Mouse (Mus musculus) hindbrain, embryonic 11.5 days (tissue): ENCODE data around the gene Schip1. TPM values are rescaled to one million over a fixed set of nuclear protein-coding genes. Genes with fewer than 3 reads are reported as not detected.

Experiments
- ATAC-seq: fragments of 200-750 bp; cut with Nextera tagmentation; 2 replicates; pipeline ENCODE4 v1.8.0; 2017; ENCODE audit warnings: mild to moderate bottlenecking, moderate TSS enrichment, moderate library complexity; ENCODE audit not compliant: low FRiP score
- DNase-seq: peaks from one replicate; pipeline ENCODE4 v3.0.0-alpha.2; 2015; ENCODE audit warnings: low spot score
- H3K27ac ChIP-seq: fragments of 300-500 bp; sonication (generic); 2 replicates; pipeline ENCODE4 v1.5.1; 2014; ENCODE audit warnings: mild to moderate bottlenecking, low read depth, low read length
- H3K27me3 ChIP-seq: fragments of 300-500 bp; sonication (generic); 2 replicates; pipeline ENCODE4 v1.6.1; 2014; ENCODE audit warnings: mild to moderate bottlenecking, low read length, moderate library complexity, mixed read lengths; ENCODE audit not compliant: control insufficient read depth, insufficient read depth
- H3K36me3 ChIP-seq: fragments of 300-500 bp; sonication (generic); 2 replicates; pipeline ENCODE4 v1.6.1; 2014; ENCODE audit warnings: mild to moderate bottlenecking, low read length, moderate library complexity, mixed read lengths; ENCODE audit not compliant: control insufficient read depth, insufficient read depth
- H3K4me1 ChIP-seq: fragments of 300-500 bp; sonication (generic); replicated peaks from 2 replicates; pipeline ENCODE4 v1.6.1; 2014; ENCODE audit warnings: low read length, mixed read lengths; ENCODE audit not compliant: control insufficient read depth, insufficient read depth
- H3K4me2 ChIP-seq: fragments of 300-500 bp; sonication (generic); replicated peaks from 2 replicates; pipeline ENCODE4 v1.6.1; 2014; ENCODE audit warnings: mild to moderate bottlenecking, low read depth, low read length
- H3K4me3 ChIP-seq: fragments of 300-500 bp; sonication (generic); 2 replicates; pipeline ENCODE4 v1.5.1; 2014; ENCODE audit warnings: low read depth, low read length
- H3K9ac ChIP-seq: fragments of 300-500 bp; sonication (generic); 2 replicates; pipeline ENCODE4 v1.6.1; 2014; ENCODE audit warnings: low read depth, low read length
- H3K9me3 ChIP-seq: fragments of 300-500 bp; sonication (generic); 2 replicates; pipeline ENCODE4 v1.6.1; 2016; ENCODE audit warnings: low read length; ENCODE audit not compliant: control insufficient read depth
- WGBS: fragments of 180-500 bp; shearing (Covaris S2); extraction: QIAGEN DNeasy Blood & Tissue Kit; methylation state at CpG from one replicate; pipeline ENCODE4 v1.1.7; 2014; 5-methylcytosine and 5-hydroxymethylcytosine counted together
- polyA plus RNA-seq: library from polyadenylated mRNA; unstranded; fragments of >200 nt; fragmentation: Nextera tagmentation; extraction: Ambion mirVana; gene quantifications from 2 replicates; pipeline ENCODE4 v1.2.1, GENCODE M21; 2014

Gene Schip1
- polyA plus RNA-seq, 1 experiment from 2014 or later, result 115 TPM

DNA sequence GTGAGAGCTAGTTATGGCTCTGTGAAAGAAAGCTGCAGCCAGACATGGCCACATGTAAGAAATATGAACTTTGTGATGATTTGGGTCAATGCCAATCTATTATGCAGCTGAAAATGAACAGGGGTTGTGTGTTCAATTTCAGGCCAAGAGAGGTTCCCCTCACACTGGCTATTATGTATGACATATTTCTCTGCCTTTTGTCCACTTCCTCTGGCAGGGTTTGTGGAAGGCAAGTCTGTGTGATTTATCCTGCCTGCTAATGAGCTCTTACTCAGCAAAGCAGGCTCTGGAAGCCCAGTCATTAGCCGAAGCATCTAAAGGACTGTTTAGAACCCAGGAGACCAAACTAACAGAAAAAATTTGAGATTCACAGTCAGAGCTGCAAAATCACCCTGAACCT is 113.6 kb downstream of the Schip1 start:
- no peaks in the 10 kb centered on the region for H3K36me3 ChIP-seq
- H3K9me3 ChIP-seq, result no peaks in the 10 kb centered on the region
- H3K4me1 ChIP-seq, result no peaks in the 10 kb centered on the region
- WGBS, result 87% methylated on average over 1 of the region's 1 CpGs
- H3K27ac ChIP-seq, result no peak overlapping the region
- H3K27me3 ChIP-seq, result no peaks in the 10 kb centered on the region
- H3K9ac ChIP-seq, result no peak overlapping the region
- DNase-seq, result no peak
- H3K4me2 ChIP-seq, result no peak overlapping the region
- ATAC-seq, result no peak
- no peak overlapping the region for H3K4me3 ChIP-seq

- ATAC-seq, result no peak
- Histone ChIP-seq H3K4me2 (no peak overlapping the region), H3K9me3 (no peaks in the 10 kb centered on the region), H3K9ac (no peak overlapping the region), H3K4me1 (no peaks in the 10 kb centered on the region), H3K4me3 (no peak overlapping the region), H3K27me3 (no peaks in the 10 kb centered on the region), H3K36me3 (no peaks in the 10 kb centered on the region), H3K27ac (no peak overlapping the region)
- no peak for DNase-seq
- 69% methylated on average over 8 of the region's 8 CpGs for WGBS
These were observed 122.9 kb downstream of the Schip1 start for GRCm38 (mm10) chr3:68187471-68187870.

GRCm38 (mm10) chr3:68189100-68189499 is 124.5 kb downstream of the Schip1 start:
- H3K27me3 ChIP-seq, result no peaks in the 10 kb centered on the region
- H3K4me2 ChIP-seq, result no peak overlapping the region
- no peaks in the 10 kb centered on the region for H3K36me3 ChIP-seq
- ATAC-seq (no peak), DNase-seq (no peak)
- no peak overlapping the region for H3K9ac ChIP-seq
- no peaks in the 10 kb centered on the region for H3K4me1 ChIP-seq
- no peak overlapping the region for H3K4me3 ChIP-seq
- WGBS, result 85% methylated on average over 2 of the region's 2 CpGs
- H3K9me3 ChIP-seq, result no peaks in the 10 kb centered on the region
- no peak overlapping the region for H3K27ac ChIP-seq

DNA sequence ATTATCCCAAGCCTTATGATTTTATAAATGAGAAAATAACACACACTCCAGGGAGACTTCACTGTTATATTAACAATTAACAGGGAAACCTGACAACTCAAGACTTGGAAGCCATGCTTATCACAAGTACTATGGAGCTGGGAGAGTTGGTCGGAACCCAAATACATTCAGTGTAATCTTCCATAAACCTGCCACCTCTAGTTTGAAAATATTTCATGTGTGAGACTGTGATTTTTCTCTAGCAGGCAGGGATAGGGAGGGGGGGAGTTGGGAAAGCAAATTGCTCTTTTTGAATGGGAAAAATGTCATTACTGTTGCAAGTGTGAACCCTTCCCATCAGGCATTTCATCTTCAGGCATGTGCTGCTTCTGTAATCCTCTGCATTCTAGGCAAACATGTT is 132.3 kb downstream of the Schip1 start:
- Histone ChIP-seq H3K4me2 (no peak overlapping the region), H3K4me3 (no peak overlapping the region), H3K36me3 (no peaks in the 10 kb centered on the region), H3K9me3 (no peaks in the 10 kb centered on the region), H3K9ac (no peak overlapping the region), H3K27ac (no peak overlapping the region), H3K4me1 (no peaks in the 10 kb centered on the region), H3K27me3 (no peaks in the 10 kb centered on the region)
- no peak for DNase-seq
- no peak for ATAC-seq
- 94% methylated on average over 1 of the region's 1 CpGs for WGBS

GRCm38 (mm10) chr3:68201214-68201613 is 136.6 kb downstream of the Schip1 start:
- Histone ChIP-seq H3K27ac (no peak overlapping the region), H3K4me2 (no peak overlapping the region), H3K4me3 (no peak overlapping the region), H3K4me1 (peaks cover 2% of the 10 kb centered on the region; the same call in 1 of the 2 replicates), H3K36me3 (no peaks in the 10 kb centered on the region), H3K9ac (no peak overlapping the region), H3K9me3 (no peaks in the 10 kb centered on the region), H3K27me3 (no peaks in the 10 kb centered on the region)
- ATAC-seq (no peak), DNase-seq (no peak)
- WGBS, result 32% methylated on average over 1 of the region's 1 CpGs

DNA sequence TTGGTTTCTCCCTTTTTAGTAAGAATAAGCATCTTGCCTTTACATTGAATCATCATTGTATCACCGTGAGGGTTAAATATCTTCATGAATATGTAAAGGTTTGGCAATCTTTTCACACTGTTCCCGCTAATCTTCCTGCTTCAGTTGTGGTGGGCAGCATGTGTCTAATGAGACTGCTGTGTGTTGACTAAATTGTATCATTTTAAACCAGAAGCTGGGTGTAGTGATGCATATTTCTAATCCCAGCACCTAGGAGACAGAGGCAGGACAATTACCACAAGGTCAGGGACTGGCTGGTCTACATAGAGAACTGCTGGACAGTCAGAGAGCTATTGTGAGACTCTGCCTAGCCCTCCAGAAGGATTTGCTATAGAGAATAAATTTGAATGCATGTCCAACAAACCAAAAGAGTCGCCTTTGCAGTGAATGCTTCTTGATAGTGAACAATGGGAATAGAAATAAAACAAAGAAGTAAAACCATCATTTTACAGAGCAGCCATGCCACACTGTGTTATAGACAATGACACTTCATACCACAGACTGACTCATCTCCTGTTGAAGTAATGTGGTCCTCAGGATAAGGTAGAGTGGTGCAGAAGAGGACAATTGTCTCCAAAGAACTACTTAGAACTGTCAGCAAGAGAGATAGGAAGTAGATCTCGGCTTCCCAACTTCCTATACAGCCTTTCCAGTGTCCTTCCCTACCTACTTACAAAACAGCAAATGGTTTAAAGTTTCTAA is 137.7 kb downstream of the Schip1 start:
- DNase-seq (peak; percentile 15), ATAC-seq (peak; percentile 86)
- H3K4me2 ChIP-seq, result no peak overlapping the region
- WGBS, result 38% methylated on average over 4 of the region's 4 CpGs
- no peak overlapping the region for H3K9ac ChIP-seq
- no peaks in the 10 kb centered on the region for H3K27me3 ChIP-seq
- no peaks in the 10 kb centered on the region for H3K9me3 ChIP-seq
- peak overlapping the region; percentile 19; the same call in 1 of the 2 replicates for H3K27ac ChIP-seq
- H3K4me1 ChIP-seq, result peaks cover 2% of the 10 kb centered on the region; the same call in 1 of the 2 replicates
- H3K4me3 ChIP-seq, result no peak overlapping the region
- no peaks in the 10 kb centered on the region for H3K36me3 ChIP-seq

DNA sequence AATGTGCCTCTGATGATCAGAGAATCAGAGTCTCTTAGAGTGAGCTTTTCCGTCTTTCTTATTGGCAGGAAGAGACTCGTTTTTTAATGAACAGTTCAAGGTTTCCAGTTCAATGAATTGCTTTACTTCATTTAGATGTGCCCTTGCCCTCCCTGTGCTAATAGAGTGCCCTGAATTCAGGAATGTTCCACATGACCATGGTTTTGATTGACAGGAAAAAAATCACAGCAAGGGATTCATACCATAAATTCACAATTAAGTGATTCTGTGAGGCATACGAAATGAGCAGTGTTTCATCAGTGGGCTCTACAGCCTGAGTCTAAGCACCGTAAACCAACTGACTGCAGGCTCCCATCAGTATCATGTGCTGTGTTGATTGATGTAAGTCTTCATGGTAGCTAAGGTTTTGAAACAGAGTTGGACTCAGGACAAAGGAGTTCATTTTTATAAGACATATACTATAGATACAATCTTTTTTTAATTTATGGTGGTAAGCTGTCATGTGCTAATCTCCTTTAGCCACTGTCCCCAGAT is 139.4 kb downstream of the Schip1 start:
- no peak overlapping the region for H3K4me3 ChIP-seq
- H3K9ac ChIP-seq, result no peak overlapping the region
- no peaks in the 10 kb centered on the region for H3K27me3 ChIP-seq
- no peak overlapping the region for H3K4me2 ChIP-seq
- H3K4me1 ChIP-seq, result peaks cover 2% of the 10 kb centered on the region; the same call in 1 of the 2 replicates
- DNase-seq, result no peak
- 60% methylated on average over 4 of the region's 4 CpGs for WGBS
- ATAC-seq, result no peak
- no peaks in the 10 kb centered on the region for H3K9me3 ChIP-seq
- no peak overlapping the region for H3K27ac ChIP-seq
- no peaks in the 10 kb centered on the region for H3K36me3 ChIP-seq

DNA sequence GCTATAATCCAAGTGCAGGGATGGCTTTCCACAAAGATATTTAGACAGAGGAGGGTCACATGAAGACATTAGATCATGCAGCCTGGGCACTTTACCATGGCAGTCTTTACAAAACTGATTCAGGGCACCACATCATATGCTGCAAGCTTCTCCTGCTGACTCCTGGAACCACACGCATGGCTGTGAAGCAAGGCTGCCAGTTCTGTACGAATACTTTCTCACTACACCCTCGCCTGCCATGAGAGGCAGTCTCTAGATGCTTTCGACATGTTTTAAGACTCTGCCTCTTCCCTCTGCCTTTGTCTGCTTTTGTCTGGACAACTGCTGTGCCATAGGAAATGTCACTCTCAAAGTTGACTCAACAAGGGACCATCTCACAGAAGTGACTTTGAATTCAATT is 145.8 kb downstream of the Schip1 start:
- H3K4me1 ChIP-seq, result no peaks in the 10 kb centered on the region
- no peak overlapping the region for H3K4me3 ChIP-seq
- no peak overlapping the region for H3K4me2 ChIP-seq
- H3K36me3 ChIP-seq, result no peaks in the 10 kb centered on the region
- DNase-seq (no peak), ATAC-seq (no peak)
- no peak overlapping the region for H3K9ac ChIP-seq
- WGBS, result 75% methylated on average over 4 of the region's 4 CpGs
- H3K27me3 ChIP-seq, result no peaks in the 10 kb centered on the region
- H3K9me3 ChIP-seq, result no peaks in the 10 kb centered on the region
- no peak overlapping the region for H3K27ac ChIP-seq

- no peaks in the 10 kb centered on the region for H3K4me1 ChIP-seq
- H3K9ac ChIP-seq, result no peak overlapping the region
- no peaks in the 10 kb centered on the region for H3K9me3 ChIP-seq
- DNase-seq (no peak), ATAC-seq (no peak)
- 94% methylated on average over 3 of the region's 3 CpGs for WGBS
- no peak overlapping the region for H3K4me2 ChIP-seq
- H3K36me3 ChIP-seq, result no peaks in the 10 kb centered on the region
- H3K4me3 ChIP-seq, result no peak overlapping the region
- H3K27me3 ChIP-seq, result no peaks in the 10 kb centered on the region
- H3K27ac ChIP-seq, result no peak overlapping the region
These were observed 156.8 kb downstream of the Schip1 start for GRCm38 (mm10) chr3:68221452-68221851.
